Mouse (Mus musculus): ENCODE results near the gene C1qtnf4. TPM values are rescaled to one million over a fixed set of nuclear protein-coding genes. Genes with fewer than 3 reads are reported as not detected.

The C1qtnf4 gene
- polyA plus RNA-seq, 1 experiment from 2014 or later, result 22.2 TPM

- Histone ChIP-seq H3K27me3 (ENCODE audit: control insufficient read depth, insufficient read depth, low read length) (no peaks in the 10 kb centered on the region), H3K27ac (replicated peaks in 1 of 2; ENCODE audit: control insufficient read depth in 1 of 2, insufficient read depth in 1 of 2, low read depth in 2 of 2, low read length in 2 of 2) (peak within 1 kb of the TSS; percentile 86 to 89), H3K9me3 (ENCODE audit: control insufficient read depth, low read length) (no peaks in the 10 kb centered on the region), H3K4me3 (ENCODE audit: control insufficient read depth in 1 of 2, insufficient read depth in 1 of 2, low read depth in 1 of 2, low read length in 2 of 2) (peak within 1 kb of the TSS; percentile 84 to 96), H3K36me3 (ENCODE audit: control insufficient read depth, insufficient read depth, low read length) (peaks cover 28% of the 10 kb centered on the region), H3K9ac (ENCODE audit: low read length) (peak within 1 kb of the TSS; percentile 95), H3K4me2 (ENCODE audit: low read length) (peak within 1 kb of the TSS; percentile 81), H3K4me1 (ENCODE audit: control insufficient read depth in 2 of 2, insufficient read depth in 2 of 2, low read length in 2 of 2) (peaks cover 5 to 20% of the 10 kb centered on the region in 2 experiments)
- ATAC-seq (ENCODE audit: insufficient number of reproducible peaks, insufficient read depth, low FRiP score, low read depth), result peak; percentile 97
- WGBS, result under 1% methylated on average over 67 of the region's 67 CpGs
These were observed 38.5 kb upstream of the C1qtnf4 start, which contains the start of gene Mtch2 for GRCm38 (mm10) chr2:90846955-90847680. Gene Mtch2 (plus strand): TSS chr2:90847155.

GRCm38 (mm10) chr2:90847681-90848050, 38.0 kb upstream of the C1qtnf4 start:
- Histone ChIP-seq H3K36me3 (ENCODE audit: control insufficient read depth, insufficient read depth, low read length) (peaks cover 34% of the 10 kb centered on the region), H3K27me3 (ENCODE audit: control insufficient read depth, insufficient read depth, low read length) (no peaks in the 10 kb centered on the region), H3K27ac (replicated peaks in 1 of 2; ENCODE audit: control insufficient read depth in 1 of 2, insufficient read depth in 1 of 2, low read depth in 2 of 2, low read length in 2 of 2) (peak overlapping the region; percentile 82 to 86), H3K9ac (ENCODE audit: low read length) (peak overlapping the region; percentile 95), H3K4me3 (ENCODE audit: control insufficient read depth in 1 of 2, insufficient read depth in 1 of 2, low read depth in 1 of 2, low read length in 2 of 2) (peak overlapping the region; percentile 84 to 96), H3K9me3 (ENCODE audit: control insufficient read depth, low read length) (no peaks in the 10 kb centered on the region), H3K4me1 (ENCODE audit: control insufficient read depth in 2 of 2, insufficient read depth in 2 of 2, low read length in 2 of 2) (peaks cover 5 to 20% of the 10 kb centered on the region in 2 experiments), H3K4me2 (ENCODE audit: low read length) (peak overlapping the region; percentile 81)
- 2% methylated on average over 13 of the region's 13 CpGs for WGBS
- ATAC-seq (ENCODE audit: insufficient number of reproducible peaks, insufficient read depth, low FRiP score, low read depth), result no peak

DNA sequence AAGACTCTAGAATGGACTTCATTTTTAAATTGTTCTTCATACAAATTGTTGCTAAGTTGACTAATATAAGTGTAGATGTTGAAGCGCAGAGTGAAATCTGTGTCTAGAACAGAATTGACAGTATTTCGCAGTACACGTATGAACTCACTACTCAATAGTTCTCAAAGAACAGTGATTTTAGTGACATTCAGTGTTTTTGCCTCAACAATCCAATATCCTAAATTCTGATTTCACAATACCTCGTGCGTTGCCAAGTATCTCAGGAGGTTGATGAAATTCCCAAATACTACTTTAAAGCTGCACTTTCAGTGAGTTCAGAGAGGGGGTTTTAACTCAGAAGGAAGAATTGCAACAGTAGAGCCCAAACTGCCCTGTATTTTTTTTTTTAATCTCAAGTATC, 37.3 kb upstream of the C1qtnf4 start:
- WGBS, result 88% methylated on average over 5 of the region's 5 CpGs
- Histone ChIP-seq H3K4me2 (ENCODE audit: low read length) (peak overlapping the region; percentile 81), H3K27ac (replicated peaks in 1 of 2; ENCODE audit: control insufficient read depth in 1 of 2, insufficient read depth in 1 of 2, low read depth in 2 of 2, low read length in 2 of 2) (no peak overlapping the region), H3K9ac (ENCODE audit: low read length) (peak overlapping the region; percentile 95), H3K4me1 (ENCODE audit: control insufficient read depth in 2 of 2, insufficient read depth in 2 of 2, low read length in 2 of 2) (peaks cover 5 to 20% of the 10 kb centered on the region in 2 experiments), H3K4me3 (ENCODE audit: control insufficient read depth in 1 of 2, insufficient read depth in 1 of 2, low read depth in 1 of 2, low read length in 2 of 2) (peak overlapping the region in 1 of 2 experiments; percentile 96; a peak in 2 of 4 replicates), H3K27me3 (ENCODE audit: control insufficient read depth, insufficient read depth, low read length) (no peaks in the 10 kb centered on the region), H3K36me3 (ENCODE audit: control insufficient read depth, insufficient read depth, low read length) (peaks cover 40% of the 10 kb centered on the region), H3K9me3 (ENCODE audit: control insufficient read depth, low read length) (no peaks in the 10 kb centered on the region)
- ATAC-seq (ENCODE audit: insufficient number of reproducible peaks, insufficient read depth, low FRiP score, low read depth), result no peak

GRCm38 (mm10) chr2:90850401-90850800, 35.3 kb upstream of the C1qtnf4 start:
- Histone ChIP-seq H3K27ac (replicated peaks in 1 of 2; ENCODE audit: control insufficient read depth in 1 of 2, insufficient read depth in 1 of 2, low read depth in 2 of 2, low read length in 2 of 2) (no peak overlapping the region), H3K4me3 (ENCODE audit: control insufficient read depth in 1 of 2, insufficient read depth in 1 of 2, low read depth in 1 of 2, low read length in 2 of 2) (no peak overlapping the region), H3K4me2 (ENCODE audit: low read length) (no peak overlapping the region), H3K27me3 (ENCODE audit: control insufficient read depth, insufficient read depth, low read length) (no peaks in the 10 kb centered on the region), H3K9me3 (ENCODE audit: control insufficient read depth, low read length) (no peaks in the 10 kb centered on the region), H3K36me3 (ENCODE audit: control insufficient read depth, insufficient read depth, low read length) (peaks cover 60% of the 10 kb centered on the region), H3K9ac (ENCODE audit: low read length) (no peak overlapping the region), H3K4me1 (ENCODE audit: control insufficient read depth in 2 of 2, insufficient read depth in 2 of 2, low read length in 2 of 2) (peaks cover 5 to 20% of the 10 kb centered on the region in 2 experiments)
- 93% methylated on average over 1 of the region's 1 CpGs for WGBS
- no peak for ATAC-seq (ENCODE audit: insufficient number of reproducible peaks, insufficient read depth, low FRiP score, low read depth)

GRCm38 (mm10) chr2:90861486-90861885, 24.2 kb upstream of the C1qtnf4 start:
- H3K4me3 ChIP-seq (ENCODE audit: control insufficient read depth in 1 of 2, insufficient read depth in 1 of 2, low read depth in 1 of 2, low read length in 2 of 2), result no peak overlapping the region
- H3K27me3 ChIP-seq (ENCODE audit: control insufficient read depth, insufficient read depth, low read length), result no peaks in the 10 kb centered on the region
- H3K36me3 ChIP-seq (ENCODE audit: control insufficient read depth, insufficient read depth, low read length), result peaks cover 98% of the 10 kb centered on the region
- no peaks in the 10 kb centered on the region for H3K9me3 ChIP-seq (ENCODE audit: control insufficient read depth, low read length)
- 98% methylated on average over 2 of the region's 2 CpGs for WGBS
- H3K27ac ChIP-seq (replicated peaks in 1 of 2; ENCODE audit: control insufficient read depth in 1 of 2, insufficient read depth in 1 of 2, low read depth in 2 of 2, low read length in 2 of 2), result no peak overlapping the region
- no peak overlapping the region for H3K4me2 ChIP-seq (ENCODE audit: low read length)
- H3K9ac ChIP-seq (ENCODE audit: low read length), result no peak overlapping the region
- no peaks in the 10 kb centered on the region for H3K4me1 ChIP-seq (ENCODE audit: control insufficient read depth in 2 of 2, insufficient read depth in 2 of 2, low read length in 2 of 2)
- ATAC-seq (ENCODE audit: insufficient number of reproducible peaks, insufficient read depth, low FRiP score, low read depth), result no peak

- no peak overlapping the region for H3K4me3 ChIP-seq (ENCODE audit: control insufficient read depth in 1 of 2, insufficient read depth in 1 of 2, low read depth in 1 of 2, low read length in 2 of 2)
- H3K27ac ChIP-seq (replicated peaks in 1 of 2; ENCODE audit: control insufficient read depth in 1 of 2, insufficient read depth in 1 of 2, low read depth in 2 of 2, low read length in 2 of 2), result no peak overlapping the region
- H3K9me3 ChIP-seq (ENCODE audit: control insufficient read depth, low read length), result no peaks in the 10 kb centered on the region
- H3K9ac ChIP-seq (ENCODE audit: low read length), result no peak overlapping the region
- ATAC-seq (ENCODE audit: insufficient number of reproducible peaks, insufficient read depth, low FRiP score, low read depth), result no peak
- peaks cover 0 to 5% of the 10 kb centered on the region in 2 experiments; a peak in 1 of 4 replicates for H3K4me1 ChIP-seq (ENCODE audit: control insufficient read depth in 2 of 2, insufficient read depth in 2 of 2, low read length in 2 of 2)
- H3K4me2 ChIP-seq (ENCODE audit: low read length), result no peak overlapping the region
- no peaks in the 10 kb centered on the region for H3K27me3 ChIP-seq (ENCODE audit: control insufficient read depth, insufficient read depth, low read length)
- peaks cover 90% of the 10 kb centered on the region for H3K36me3 ChIP-seq (ENCODE audit: control insufficient read depth, insufficient read depth, low read length)
These were observed 21.5 kb upstream of the C1qtnf4 start for GRCm38 (mm10) chr2:90864184-90864583.

DNA sequence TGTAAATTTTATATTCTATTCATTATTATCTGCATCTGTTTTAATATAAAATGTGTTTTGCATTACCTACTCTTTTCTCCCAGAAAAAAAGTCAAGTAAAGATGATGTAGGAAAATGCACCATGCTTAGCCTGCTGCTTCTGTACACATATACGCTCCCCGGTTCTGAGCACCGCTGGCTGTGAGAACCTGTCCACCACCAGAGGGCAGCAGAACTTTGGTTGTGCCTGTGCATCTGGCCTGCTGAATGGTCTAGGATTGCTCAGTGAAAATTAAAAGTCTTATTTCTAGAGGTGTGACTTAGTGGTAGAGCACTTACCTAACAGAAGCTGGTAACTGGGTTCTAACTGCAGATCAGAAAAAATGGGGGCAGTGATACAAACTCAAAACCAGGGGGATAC, 19.1 kb upstream of the C1qtnf4 start:
- H3K27me3 ChIP-seq (ENCODE audit: control insufficient read depth, insufficient read depth, low read length), result no peaks in the 10 kb centered on the region
- H3K27ac ChIP-seq (replicated peaks in 1 of 2; ENCODE audit: control insufficient read depth in 1 of 2, insufficient read depth in 1 of 2, low read depth in 2 of 2, low read length in 2 of 2), result no peak overlapping the region
- H3K9me3 ChIP-seq (ENCODE audit: control insufficient read depth, low read length), result no peaks in the 10 kb centered on the region
- H3K4me3 ChIP-seq (ENCODE audit: control insufficient read depth in 1 of 2, insufficient read depth in 1 of 2, low read depth in 1 of 2, low read length in 2 of 2), result no peak overlapping the region
- no peak overlapping the region for H3K4me2 ChIP-seq (ENCODE audit: low read length)
- H3K4me1 ChIP-seq (ENCODE audit: control insufficient read depth in 2 of 2, insufficient read depth in 2 of 2, low read length in 2 of 2), result peaks cover 6 to 26% of the 10 kb centered on the region in 2 experiments
- peak; percentile 84 for ATAC-seq (ENCODE audit: insufficient number of reproducible peaks, insufficient read depth, low FRiP score, low read depth)
- H3K36me3 ChIP-seq (ENCODE audit: control insufficient read depth, insufficient read depth, low read length), result peaks cover 66% of the 10 kb centered on the region
- H3K9ac ChIP-seq (ENCODE audit: low read length), result no peak overlapping the region
- WGBS, result 18% methylated on average over 3 of the region's 3 CpGs

Data from heart, embryonic 14.5 days (tissue).